Mouse (Mus musculus) kidney, embryonic 16.5 days (tissue): Measurements from ENCODE around the gene Eps8l2. TPM values are rescaled to one million over a fixed set of nuclear protein-coding genes. Genes with fewer than 3 reads are reported as not detected.

Source experiments
- ATAC-seq: fragments of 200-750 bp; cut with Nextera tagmentation; 2 replicates; pipeline ENCODE4 v1.8.0; 2017; ENCODE audit warnings: moderate TSS enrichment; ENCODE audit not compliant: low FRiP score, low TSS enrichment
- H3K27ac ChIP-seq: fragments of 300-500 bp; sonication (generic); 2 replicates; pipeline ENCODE4 v1.5.1; 2014; ENCODE audit warnings: low read length
- H3K27me3 ChIP-seq: fragments of 300-500 bp; sonication (generic); 2 replicates; pipeline ENCODE4 v1.6.1; 2014; ENCODE audit warnings: low read length, control low read depth, mixed read lengths; ENCODE audit not compliant: insufficient read depth
- H3K36me3 ChIP-seq: fragments of 300-500 bp; sonication (generic); 2 replicates; pipeline ENCODE4 v1.6.1; 2014; ENCODE audit warnings: low read length, control low read depth, mixed read lengths; ENCODE audit not compliant: insufficient read depth
- H3K4me1 ChIP-seq: fragments of 300-500 bp; sonication (generic); 2 replicates; pipeline ENCODE4 v1.6.1; 2014; ENCODE audit warnings: low read length, control low read depth, mixed read lengths; ENCODE audit not compliant: insufficient read depth
- H3K4me2 ChIP-seq: fragments of 300-500 bp; sonication (generic); replicated peaks from 2 replicates; pipeline ENCODE4 v1.6.1; 2014; ENCODE audit warnings: low read depth, low read length
- H3K4me3 ChIP-seq: fragments of 300-500 bp; sonication (generic); 2 replicates; pipeline ENCODE4 v1.5.1; 2014; ENCODE audit warnings: mild to moderate bottlenecking, low read length
- H3K9ac ChIP-seq: fragments of 300-500 bp; sonication (generic); replicated peaks from 2 replicates; pipeline ENCODE4 v1.6.1; 2014; ENCODE audit warnings: low read length
- H3K9me3 ChIP-seq: fragments of 300-500 bp; sonication (generic); 2 replicates; pipeline ENCODE4 v1.6.1; 2016; ENCODE audit warnings: low read length, control low read depth
- WGBS: fragments of 180-500 bp; shearing (Covaris S2); extraction: QIAGEN DNeasy Blood & Tissue Kit; methylation state at CpG from one replicate; pipeline ENCODE4 v1.1.7; 2014; 5-methylcytosine and 5-hydroxymethylcytosine counted together
- polyA plus RNA-seq: library from polyadenylated mRNA; unstranded; fragments of >200 nt; fragmentation: Nextera tagmentation; extraction: Ambion mirVana; gene quantifications from 2 replicates; pipeline ENCODE4 v1.2.1, GENCODE M21; 2015

The Eps8l2 gene
- polyA plus RNA-seq, 1 experiment from 2014 or later = 59.4 TPM

- Histone ChIP-seq H3K27me3 (peaks cover 5% of the 10 kb centered on the region; the same call in 1 of the 2 replicates), H3K36me3 (no peaks in the 10 kb centered on the region), H3K9me3 (no peaks in the 10 kb centered on the region), H3K27ac (no peak overlapping the region), H3K4me3 (no peak overlapping the region), H3K4me1 (no peaks in the 10 kb centered on the region), H3K4me2 (no peak overlapping the region), H3K9ac (no peak overlapping the region)
- ATAC-seq = peak; percentile 74
- WGBS = 52% methylated on average over 4 of the region's 4 CpGs
Measured at GRCm38 (mm10) chr7:141363106-141363751, 24.5 kb downstream of the Eps8l2 start.

- Histone ChIP-seq H3K27ac (no peak overlapping the region), H3K4me1 (no peaks in the 10 kb centered on the region), H3K9ac (no peak overlapping the region), H3K36me3 (no peaks in the 10 kb centered on the region), H3K27me3 (peaks cover 5% of the 10 kb centered on the region; the same call in 1 of the 2 replicates), H3K9me3 (no peaks in the 10 kb centered on the region), H3K4me3 (no peak overlapping the region), H3K4me2 (no peak overlapping the region)
- no peak for ATAC-seq
- 64% methylated on average over 2 of the region's 2 CpGs for WGBS
Measured at GRCm38 (mm10) chr7:141363752-141364125, 25.1 kb downstream of the Eps8l2 start.

GRCm38 (mm10) chr7:141364349-141365048 lies 25.8 kb downstream of the Eps8l2 start:
- Histone ChIP-seq H3K4me1 (no peaks in the 10 kb centered on the region), H3K27me3 (peaks cover 5% of the 10 kb centered on the region; the same call in 1 of the 2 replicates), H3K9ac (no peak overlapping the region), H3K27ac (no peak overlapping the region), H3K36me3 (no peaks in the 10 kb centered on the region), H3K9me3 (no peaks in the 10 kb centered on the region), H3K4me2 (no peak overlapping the region), H3K4me3 (no peak overlapping the region)
- ATAC-seq = no peak
- 84% methylated on average over 5 of the region's 5 CpGs for WGBS

GRCm38 (mm10) chr7:141365049-141365445 lies 26.4 kb downstream of the Eps8l2 start:
- H3K27me3 ChIP-seq = peaks cover 5% of the 10 kb centered on the region; the same call in 1 of the 2 replicates
- H3K4me1 ChIP-seq = no peaks in the 10 kb centered on the region
- H3K9ac ChIP-seq = no peak overlapping the region
- H3K9me3 ChIP-seq = no peaks in the 10 kb centered on the region
- H3K4me2 ChIP-seq = no peak overlapping the region
- no peaks in the 10 kb centered on the region for H3K36me3 ChIP-seq
- no peak overlapping the region for H3K4me3 ChIP-seq
- no peak overlapping the region for H3K27ac ChIP-seq
- WGBS = 76% methylated on average over 3 of the region's 3 CpGs
- ATAC-seq = no peak

- ATAC-seq = no peak
- no peak overlapping the region for H3K4me3 ChIP-seq
Measured at GRCm38 (mm10) chr7:141367358-141367757, 28.7 kb downstream of the Eps8l2 start.

GRCm38 (mm10) chr7:141369918-141370317 lies 31.2 kb downstream of the Eps8l2 start:
- Histone ChIP-seq H3K4me1 (0 out of 2 replicates have a peak, but pooled peaks cover 5% of the 10 kb centered on the region), H3K4me3 (no peak overlapping the region), H3K4me2 (no peak overlapping the region), H3K36me3 (no peaks in the 10 kb centered on the region), H3K9me3 (no peaks in the 10 kb centered on the region), H3K27ac (no peak overlapping the region), H3K9ac (no peak overlapping the region), H3K27me3 (no peaks in the 10 kb centered on the region; the same call in 1 of the 2 replicates)
- 71% methylated on average over 5 of the region's 5 CpGs for WGBS
- no peak for ATAC-seq

More at GRCm38 (mm10) chr7:141367358-141367757, 28.7 kb downstream of the Eps8l2 start:
- WGBS = 76% methylated on average over 4 of the region's 4 CpGs
- Histone ChIP-seq H3K27me3 (no peaks in the 10 kb centered on the region; the same call in 1 of the 2 replicates), H3K9me3 (no peaks in the 10 kb centered on the region), H3K4me1 (0 out of 2 replicates have a peak, but pooled peaks cover 4% of the 10 kb centered on the region), H3K4me2 (no peak overlapping the region), H3K9ac (no peak overlapping the region), H3K27ac (no peak overlapping the region), H3K36me3 (no peaks in the 10 kb centered on the region)

- no peak for ATAC-seq
- WGBS = 43% methylated on average over 6 of the region's 6 CpGs
- no peaks in the 10 kb centered on the region for H3K36me3 ChIP-seq
- no peaks in the 10 kb centered on the region for H3K27me3 ChIP-seq
- no peak overlapping the region for H3K4me2 ChIP-seq
- H3K4me3 ChIP-seq = no peak overlapping the region
- no peak overlapping the region for H3K9ac ChIP-seq
- peak overlapping the region; percentile 3; the same call in 1 of the 2 replicates for H3K27ac ChIP-seq
- H3K9me3 ChIP-seq = no peaks in the 10 kb centered on the region
- H3K4me1 ChIP-seq = 0 out of 2 replicates have a peak, but pooled peaks cover 5% of the 10 kb centered on the region
Measured at GRCm38 (mm10) chr7:141371942-141372595, 33.4 kb downstream of the Eps8l2 start.

GRCm38 (mm10) chr7:141373611-141374010 lies 34.9 kb downstream of the Eps8l2 start:
- no peaks in the 10 kb centered on the region for H3K9me3 ChIP-seq
- H3K9ac ChIP-seq = no peak overlapping the region
- H3K4me3 ChIP-seq = no peak overlapping the region
- no peak for ATAC-seq
- 0 out of 2 replicates have a peak, but pooled peaks cover 5% of the 10 kb centered on the region for H3K4me1 ChIP-seq
- no peaks in the 10 kb centered on the region for H3K36me3 ChIP-seq
- 64% methylated on average over 6 of the region's 6 CpGs for WGBS
- no peak overlapping the region for H3K4me2 ChIP-seq
- no peak overlapping the region for H3K27ac ChIP-seq
- no peaks in the 10 kb centered on the region for H3K27me3 ChIP-seq

- Histone ChIP-seq H3K27me3 (no peaks in the 10 kb centered on the region), H3K9me3 (no peaks in the 10 kb centered on the region), H3K4me3 (no peak overlapping the region), H3K36me3 (no peaks in the 10 kb centered on the region), H3K4me2 (no peak overlapping the region), H3K27ac (no peak overlapping the region), H3K4me1 (0 out of 2 replicates have a peak, but pooled peaks cover 5% of the 10 kb centered on the region), H3K9ac (no peak overlapping the region)
- no peak for ATAC-seq
Measured at GRCm38 (mm10) chr7:141374399-141374798, 35.7 kb downstream of the Eps8l2 start.
